Mouse (Mus musculus) adrenal gland, postnatal 4 days (tissue): ENCODE measurements around the gene Bud23. TPM values are rescaled to one million over a fixed set of nuclear protein-coding genes. Genes with fewer than 3 reads are reported as not detected.

ENCODE experiments used
- DNase-seq, 2 experiments: peaks; one replicate each; pipeline ENCODE4 v3.0.0; 2021 to 2022; ENCODE audit warnings: low spot score in 2 of 2, mixed read lengths in 2 of 2
- total RNA-seq, 2 experiments: library from RNA; stranded (reverse); gene quantifications; 2 replicates each; pipeline ENCODE4 v1.2.3; 2021

Gene Bud23
- total RNA-seq, 2 experiments from 2014 or later = 49.7 to 50.1 TPM

DNA sequence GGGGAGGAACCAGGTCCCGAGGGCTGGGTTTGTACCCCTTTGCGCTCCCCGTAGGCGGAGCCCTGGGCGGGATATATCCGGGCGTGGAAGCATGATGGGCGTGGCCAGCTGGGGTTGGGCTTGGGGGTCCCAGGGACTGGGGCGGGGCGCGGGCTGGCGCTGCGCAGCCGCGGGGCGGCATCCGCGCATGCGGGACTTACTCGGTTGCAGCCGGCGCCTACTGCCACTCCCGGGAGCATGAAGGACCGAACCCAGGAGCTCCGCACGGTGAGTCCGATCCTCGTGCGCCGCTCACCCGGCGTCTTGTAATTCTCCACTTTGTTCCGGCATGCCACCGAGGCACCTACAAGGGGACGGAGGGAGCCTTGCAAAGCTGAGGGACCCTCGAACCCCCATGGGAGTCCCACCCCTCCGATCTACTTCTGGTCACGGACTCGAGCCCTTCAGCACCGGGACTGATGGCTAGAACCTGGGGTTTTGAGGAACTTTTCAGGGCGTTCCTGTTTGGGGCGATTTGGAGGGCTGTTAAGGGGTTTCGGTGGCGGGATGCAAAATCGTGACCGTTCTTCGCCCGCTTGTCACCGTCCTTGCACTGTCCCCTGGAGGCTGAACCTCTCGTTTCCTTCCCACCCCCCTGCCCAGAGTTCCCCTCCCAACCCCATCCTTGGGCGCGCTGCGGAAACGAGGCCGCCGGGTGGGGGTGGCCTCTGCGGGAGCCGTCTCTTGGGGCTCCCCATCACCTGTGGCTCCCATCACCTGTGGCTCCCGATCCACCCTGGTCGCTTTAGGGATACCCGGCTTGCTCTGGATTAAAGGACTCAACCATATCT, 41.2 kb downstream of the Bud23 start, which contains the start of gene Stx1a:
Gene Stx1a, plus strand, starts transcription at position 139 of the 830 bp plus-strand sequence.
- DNase-seq = peak; percentile 59 to 71

DNA sequence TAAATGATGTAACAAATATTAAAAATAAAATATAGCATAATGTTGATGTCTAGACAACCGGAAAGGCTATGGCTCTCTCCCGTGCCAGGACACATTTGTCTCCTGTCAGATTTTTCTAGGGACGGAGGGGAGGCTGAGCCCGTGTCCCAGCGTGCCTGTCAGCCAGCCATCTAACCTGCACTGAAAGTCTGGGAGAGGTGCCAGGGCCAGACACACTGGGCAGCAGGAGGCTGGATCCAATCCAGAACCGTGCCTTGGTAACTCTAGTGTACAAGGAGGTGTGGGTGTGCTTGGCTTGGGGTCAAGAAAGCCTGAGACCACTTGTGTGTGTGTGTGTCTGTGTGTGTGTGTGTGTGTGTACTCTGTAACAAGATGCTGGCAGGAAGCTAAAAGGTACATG, 42.9 kb downstream of the Bud23 start:
- peak in 1 of 2 experiments; percentile 50 for DNase-seq

DNA sequence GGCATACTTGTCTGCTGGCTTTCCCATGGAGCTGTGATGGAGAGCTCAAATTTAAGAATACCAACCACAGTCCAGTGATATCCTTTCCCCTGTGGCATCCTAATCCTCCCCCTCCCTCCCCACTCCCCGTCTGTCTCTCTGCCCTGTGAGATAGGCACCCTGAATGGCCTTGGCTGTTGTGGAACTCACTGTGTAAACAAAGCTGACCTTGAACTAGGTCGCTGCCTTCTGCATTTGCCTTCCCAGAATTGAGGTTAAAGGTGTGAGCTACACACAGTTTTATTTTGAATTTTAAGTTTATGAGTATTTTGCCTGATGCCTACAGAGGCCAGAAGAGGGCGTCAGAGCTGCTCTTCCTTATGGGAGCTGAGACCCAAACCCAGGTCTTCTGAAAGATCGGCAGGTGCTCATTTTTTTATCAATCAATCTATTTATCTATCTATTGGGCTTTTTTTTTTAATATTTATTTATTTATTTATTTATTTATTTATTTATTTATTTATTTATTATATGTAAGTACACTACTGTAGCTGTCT, 48.5 kb downstream of the Bud23 start:
- DNase-seq = no peak

DNA sequence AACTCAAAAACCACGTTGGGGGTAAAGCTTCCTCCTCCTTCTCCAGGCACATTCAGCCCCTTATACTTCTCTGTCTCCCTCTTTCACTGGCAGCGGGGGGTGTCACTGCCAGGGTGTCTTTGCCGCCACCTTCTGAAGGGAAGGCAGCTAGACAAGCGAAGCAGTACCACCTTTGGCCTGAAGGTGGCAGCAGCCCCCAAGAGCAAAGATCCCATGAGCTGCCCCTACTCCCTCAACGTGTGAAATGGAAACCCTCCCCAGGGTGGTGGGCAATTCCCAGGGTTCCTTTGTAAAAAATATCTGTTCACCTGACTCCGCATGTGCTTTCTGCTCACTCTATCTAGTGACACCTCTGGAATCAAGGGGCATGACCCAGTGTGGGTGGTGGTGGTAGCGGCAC, 49.3 kb downstream of the Bud23 start:
- DNase-seq = peak; percentile 74 to 77

DNA sequence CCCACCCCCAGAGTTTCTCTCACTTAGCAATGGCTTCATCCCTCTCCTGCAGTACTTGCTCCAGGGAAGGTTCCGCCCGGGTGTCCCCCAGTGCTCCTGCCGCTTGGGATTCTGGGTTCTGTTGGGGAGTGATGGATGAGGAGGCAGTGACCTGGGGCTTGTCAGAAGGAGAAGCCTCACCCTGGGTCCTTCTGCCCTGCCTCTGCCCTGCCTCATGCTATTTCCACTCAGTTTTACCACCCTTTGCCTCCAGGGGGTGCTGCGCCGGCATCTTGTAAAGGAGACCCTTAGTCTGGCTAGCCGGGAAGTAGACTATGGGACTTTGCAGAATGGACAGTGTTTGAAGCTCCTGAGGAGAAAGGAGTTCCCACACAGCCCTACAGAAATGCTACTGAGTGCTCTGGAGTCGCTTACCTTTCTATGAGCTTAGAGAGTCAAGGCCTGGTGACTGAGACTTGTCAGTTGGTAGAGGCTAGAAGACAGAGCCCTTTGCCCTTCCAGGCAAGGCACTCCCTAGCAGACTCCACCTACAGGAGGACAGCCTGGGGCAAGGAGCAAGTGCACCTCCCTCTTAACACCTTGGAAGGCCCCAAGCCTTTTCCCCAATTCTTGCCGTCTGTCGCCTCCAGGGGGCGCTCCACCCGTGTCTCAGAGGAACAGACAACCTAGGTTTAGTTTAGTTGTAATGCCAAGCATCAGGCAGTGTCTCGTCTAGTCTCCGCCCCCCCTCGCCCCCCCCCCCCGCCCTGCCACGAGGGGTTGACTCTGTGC, 51.9 kb downstream of the Bud23 start:
- peak; percentile 61 to 67 for DNase-seq

DNA sequence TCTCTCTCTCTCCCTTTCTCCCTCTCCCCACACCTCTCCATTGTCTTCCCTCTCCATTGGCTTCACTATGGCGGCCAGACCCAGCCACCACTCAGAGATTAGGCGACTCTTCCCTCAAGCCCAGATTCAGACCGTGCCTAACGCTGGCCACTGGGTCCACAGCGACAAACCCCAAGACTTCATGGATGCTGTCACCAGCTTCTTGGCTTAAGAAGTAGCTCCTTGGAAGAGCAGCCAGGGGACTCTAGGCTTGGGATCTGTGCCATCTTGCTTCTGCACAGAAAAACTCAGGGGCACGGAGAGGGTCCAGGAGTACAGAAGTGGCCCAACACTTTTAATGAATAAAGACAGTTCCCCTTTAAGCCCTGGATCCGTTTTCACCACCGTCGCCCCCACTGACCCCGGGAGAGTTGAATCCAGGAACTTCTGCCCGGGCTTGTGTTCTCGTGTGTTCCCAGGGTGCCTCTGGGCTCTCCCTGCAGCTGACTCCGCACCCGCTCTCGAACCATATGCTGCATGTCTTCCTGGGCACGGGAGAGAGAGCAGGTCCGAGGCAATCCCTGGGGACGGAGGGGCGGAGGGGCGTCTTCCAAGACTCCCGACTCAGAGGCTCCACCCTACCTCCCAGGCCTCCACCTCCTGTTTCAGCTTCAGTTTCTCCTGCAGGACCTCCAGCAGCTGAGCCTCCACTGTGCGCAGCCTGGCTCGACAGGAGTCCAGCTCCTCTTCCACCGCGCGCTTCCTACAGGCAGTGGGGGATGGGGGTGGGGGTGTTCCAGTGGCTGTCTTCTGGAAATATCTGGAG, 52.7 kb downstream of the Bud23 start:
- DNase-seq = no peak

DNA sequence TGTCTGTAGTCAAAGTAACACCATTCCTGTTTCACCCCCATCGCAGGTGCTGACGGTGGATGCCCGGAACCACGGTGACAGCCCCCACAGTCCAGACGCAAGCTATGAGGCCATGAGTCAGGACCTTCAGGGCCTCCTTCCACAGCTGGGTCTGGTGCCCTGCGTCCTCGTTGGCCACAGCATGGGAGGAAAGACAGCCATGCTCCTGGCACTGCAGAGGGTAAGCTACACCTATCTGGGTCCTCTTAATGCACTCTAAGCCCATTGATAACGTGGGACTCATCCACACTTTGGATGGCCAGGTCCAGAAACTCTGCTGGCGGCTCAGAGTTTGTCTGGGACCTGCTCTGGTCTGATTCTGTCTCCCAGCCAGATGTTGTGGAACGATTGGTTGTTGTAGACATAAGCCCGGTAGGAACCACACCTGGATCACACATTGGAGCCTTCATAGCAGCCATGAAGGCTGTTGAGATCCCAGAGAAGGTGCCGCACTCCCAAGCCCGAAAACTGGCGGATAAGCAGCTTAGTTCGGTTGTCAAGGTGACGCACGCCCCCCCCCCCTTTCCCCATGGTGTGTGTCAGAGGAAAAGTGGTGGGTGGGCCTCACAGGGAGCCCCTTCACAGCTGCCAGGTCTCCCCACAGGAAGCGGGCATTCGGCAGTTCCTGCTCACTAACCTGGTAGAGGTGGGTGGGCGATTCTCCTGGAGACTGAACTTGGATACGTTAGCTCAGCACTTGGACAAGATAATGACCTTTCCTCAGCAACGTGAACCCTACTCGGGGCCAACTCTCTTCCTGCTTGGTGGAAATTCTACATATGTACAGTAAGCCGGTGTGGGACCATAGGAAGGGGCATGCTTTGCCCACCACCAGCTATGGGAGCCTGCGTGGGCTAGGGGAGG, 53.7 kb downstream of the Bud23 start:
- DNase-seq = no peak

DNA sequence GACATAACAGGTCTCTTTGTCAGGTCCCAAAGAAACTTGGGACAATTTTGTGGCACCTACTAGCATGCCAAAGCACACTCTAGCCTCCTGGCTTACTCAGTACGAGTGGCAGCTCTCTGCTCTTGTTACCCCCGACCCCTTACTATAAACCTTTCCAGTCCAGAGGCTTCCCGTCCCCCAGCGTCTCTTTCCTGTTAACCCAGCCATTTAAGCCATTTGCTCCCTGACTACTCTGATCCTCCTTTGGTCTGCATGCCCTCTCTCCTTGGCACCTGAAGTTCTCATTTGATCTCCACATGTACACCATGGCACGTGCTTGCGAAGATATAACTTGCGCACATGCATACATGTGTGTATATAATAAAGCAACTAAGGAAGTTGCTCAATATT, 54.4 kb downstream of the Bud23 start:
- DNase-seq = no peak

DNA sequence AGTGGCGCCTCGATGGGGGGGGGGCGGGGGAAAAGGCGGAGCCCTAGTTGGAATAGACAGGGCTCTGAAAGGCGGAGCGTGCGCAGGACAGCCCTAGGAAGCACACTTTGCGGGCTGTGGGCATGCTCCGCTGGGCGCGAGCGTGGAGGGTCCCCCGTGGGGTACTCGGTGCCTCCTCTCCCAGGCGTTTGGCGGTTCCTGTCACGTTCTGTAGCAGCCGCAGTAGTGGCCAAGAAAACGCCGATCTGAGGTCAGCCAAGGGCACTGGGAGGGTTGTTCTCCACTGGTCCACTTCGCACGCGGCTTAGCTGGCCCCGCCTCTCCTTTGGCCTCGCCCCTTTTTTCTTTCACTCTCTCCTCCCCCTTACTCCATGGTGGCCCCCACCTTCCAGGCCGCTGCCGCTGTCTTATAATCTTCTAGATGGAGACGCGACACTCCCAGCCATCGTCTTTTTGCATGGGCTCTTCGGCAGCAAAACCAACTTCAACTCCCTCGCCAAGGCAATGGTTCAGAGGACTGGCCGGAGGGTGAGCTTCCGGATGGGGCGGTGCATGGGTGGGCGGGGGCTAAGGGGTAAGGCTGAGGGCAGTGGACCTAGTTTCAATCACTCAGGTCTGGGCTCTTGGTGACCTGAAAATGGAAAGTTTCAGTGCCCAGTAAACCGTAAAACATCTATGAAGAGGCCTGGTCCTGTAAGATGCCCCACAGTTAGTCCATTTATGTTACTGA, 55.0 kb downstream of the Bud23 start:
- peak; percentile 55 to 83 for DNase-seq

DNA sequence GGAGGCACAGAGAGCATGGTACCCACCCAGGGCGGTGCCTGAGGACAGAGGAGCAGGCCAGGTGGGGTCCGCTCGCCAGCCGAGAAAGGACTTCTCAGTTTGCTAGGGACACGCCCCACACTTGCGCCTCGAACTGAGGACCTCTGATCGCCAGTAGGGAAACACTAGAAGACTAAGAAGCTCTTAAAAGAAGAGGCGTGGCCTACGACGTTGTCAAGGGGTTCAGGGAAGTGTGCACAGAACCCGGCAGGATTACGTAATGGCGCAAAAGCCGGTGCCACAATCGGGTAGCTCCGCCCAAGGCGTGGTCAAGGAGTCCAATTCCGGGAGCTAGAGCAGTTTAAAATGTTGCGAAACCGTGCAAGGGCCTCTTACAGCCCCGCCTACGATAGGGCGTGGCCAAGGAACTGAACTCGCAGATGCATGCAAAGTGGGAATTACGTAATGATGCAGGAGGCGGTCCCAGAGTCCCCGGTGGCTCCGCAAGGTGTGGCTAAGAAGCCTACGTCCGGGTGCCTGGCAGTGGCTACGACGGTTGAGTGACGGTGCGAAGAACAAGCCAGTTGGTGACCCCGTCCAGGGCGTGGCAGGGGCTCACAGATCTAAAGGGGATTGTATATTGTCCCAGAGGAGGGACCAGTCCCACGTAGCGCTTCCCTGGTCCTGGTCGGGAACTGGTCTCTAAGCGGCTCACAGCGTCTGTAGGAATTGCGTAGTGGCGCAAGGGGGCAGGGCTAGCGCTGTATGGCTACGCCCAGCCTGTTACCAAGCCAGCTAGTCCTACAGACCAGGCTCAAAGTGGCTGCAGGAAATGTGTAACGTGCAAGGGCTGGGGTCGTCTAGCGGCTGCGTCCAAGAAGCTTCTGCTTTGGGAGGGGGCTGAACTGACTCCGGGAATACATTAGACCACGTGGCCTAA, 55.8 kb downstream of the Bud23 start, which contains the start of gene Abhd11:
Gene Abhd11, plus strand, starts transcription at position 482 of the 919 bp plus-strand sequence.
- peak; percentile 68 to 90 for DNase-seq

DNA sequence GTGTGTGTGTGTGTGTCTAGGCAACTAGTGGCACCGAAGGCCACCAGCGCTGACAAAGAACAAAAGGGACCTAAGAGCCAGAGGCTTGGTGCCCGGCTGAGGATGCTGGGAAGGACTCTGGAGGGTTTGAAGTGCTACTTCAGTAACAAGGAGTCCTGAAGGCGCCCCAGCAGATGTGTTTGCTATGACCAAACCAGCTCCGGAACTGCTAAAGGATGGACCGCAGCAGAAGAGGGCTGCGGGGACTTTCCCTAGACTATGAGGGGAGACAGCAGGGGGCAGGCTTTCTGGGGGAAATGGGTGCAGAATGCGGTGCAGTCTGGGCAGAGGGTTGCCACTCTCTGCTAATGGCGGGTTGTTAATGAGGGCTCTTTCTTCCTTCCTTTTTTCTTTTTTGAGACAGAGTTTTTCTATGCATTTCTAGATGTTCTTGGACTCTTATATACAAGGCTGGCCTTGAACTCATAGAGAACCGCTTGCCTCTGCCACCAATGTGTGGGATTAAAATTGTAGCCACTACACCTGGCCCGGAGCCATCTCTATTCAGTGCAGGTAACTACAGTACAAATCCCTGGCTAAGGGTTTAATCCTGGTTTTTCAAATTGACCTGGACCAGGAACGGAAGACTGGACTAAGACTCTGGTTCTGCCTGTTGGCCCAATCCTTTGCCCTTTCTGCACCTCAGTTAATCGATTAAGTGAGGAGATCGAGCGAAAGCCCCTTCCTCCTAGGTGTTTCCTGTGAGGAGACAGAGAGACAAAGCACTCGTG, 56.8 kb downstream of the Bud23 start:
- DNase-seq = no peak

Other genes with a start within 250 kb of the Bud23 start
- not detected for gene Tmem270, start 158.2 kb downstream of the Bud23 start, total RNA-seq
- gene Cldn13, start 149.4 kb downstream of the Bud23 start, total RNA-seq = 1 to 10 TPM; 2.8 to 6.6 TPM
- gene Mettl27, start 132.6 kb downstream of the Bud23 start, total RNA-seq = 10 to 100 TPM; 33.0 to 36.3 TPM
- gene Cldn4, start 118.0 kb downstream of the Bud23 start, total RNA-seq = 1 to 10 TPM in 1 of 2 experiments, under 1 TPM in 1; 0.23 to 7.8 TPM
- gene Cldn3, start 78.7 kb downstream of the Bud23 start, total RNA-seq = 1 to 10 TPM; 8.6 to 9.4 TPM
- gene Abhd11, start 55.8 kb downstream of the Bud23 start, total RNA-seq = 10 to 100 TPM; 54.9 to 55.5 TPM
- gene Stx1a, start 41.5 kb downstream of the Bud23 start, total RNA-seq = 10 to 100 TPM; 17.5 to 20.3 TPM
- gene Dnajc30, start 757 bp downstream of the Bud23 start, total RNA-seq = 10 to 100 TPM; 27.9 to 28.8 TPM
- 10 to 100 TPM; 10.1 to 12.3 TPM for gene Vps37d, start 13.3 kb upstream of the Bud23 start, total RNA-seq
- gene Mlxipl, start 24.9 kb upstream of the Bud23 start, total RNA-seq = 10 to 100 TPM; 37.8 to 38.7 TPM
- gene Tbl2, start 84.7 kb upstream of the Bud23 start, total RNA-seq = 10 to 100 TPM; 22.3 to 26.7 TPM
- 10 to 100 TPM; 44.6 to 52.1 TPM for gene Bcl7b, start 103.3 kb upstream of the Bud23 start, total RNA-seq
- gene Baz1b, start 122.3 kb upstream of the Bud23 start, total RNA-seq = 10 to 100 TPM; 67.4 to 76.4 TPM
- gene Fzd9, start 186.3 kb upstream of the Bud23 start, total RNA-seq = 1 to 10 TPM; 2.6 to 2.8 TPM